Mouse (Mus musculus) lung, embryonic 15.5 days (tissue): ENCODE measurements at regions not wholly inside any gene's neighbourhood (a gene's known extent, or its start where the extent isn't known, plus 50 kb on each side); places are given as distances from the start of the nearest gene placed in this dataset.

Experiments
- ATAC-seq: fragments of 200-750 bp; cut with Nextera tagmentation; 2 replicates; pipeline ENCODE4 v1.8.0; 2017; ENCODE audit warnings: moderate number of reproducible peaks, borderline replicate concordance; ENCODE audit not compliant: low FRiP score, low TSS enrichment; ENCODE audit errors: extremely low read depth
- H3K27ac ChIP-seq: fragments of 300-500 bp; sonication (generic); 2 replicates; pipeline ENCODE4 v1.5.1; 2015; ENCODE audit warnings: moderate library complexity, mild to moderate bottlenecking, inconsistent platforms
- H3K27me3 ChIP-seq: fragments of 300-500 bp; sonication (generic); 2 replicates; pipeline ENCODE4 v1.6.1; 2015; ENCODE audit warnings: inconsistent platforms
- H3K36me3 ChIP-seq: fragments of 300-500 bp; sonication (generic); 2 replicates; pipeline ENCODE4 v1.6.1; 2015; ENCODE audit warnings: inconsistent platforms
- H3K4me1 ChIP-seq: fragments of 300-500 bp; sonication (generic); 2 replicates; pipeline ENCODE4 v1.6.1; 2015; ENCODE audit warnings: inconsistent platforms
- H3K4me2 ChIP-seq: fragments of 300-500 bp; sonication (generic); 2 replicates; pipeline ENCODE4 v1.6.1; 2015; ENCODE audit warnings: inconsistent platforms, mild to moderate bottlenecking, moderate library complexity
- H3K4me3 ChIP-seq: fragments of 300-500 bp; sonication (generic); 2 replicates; pipeline ENCODE4 v1.5.1; 2015; ENCODE audit warnings: mild to moderate bottlenecking, inconsistent platforms
- H3K9ac ChIP-seq: fragments of 300-500 bp; sonication (generic); 2 replicates; pipeline ENCODE4 v1.6.1; 2015; ENCODE audit warnings: inconsistent platforms
- H3K9me3 ChIP-seq: fragments of 300-500 bp; sonication (generic); 2 replicates; pipeline ENCODE4 v1.6.1; 2016; ENCODE audit warnings: inconsistent platforms
- WGBS: fragments of 180-500 bp; shearing (Covaris S2); methylation state at CpG from one replicate; pipeline ENCODE4 v1.1.7; 2015; 5-methylcytosine and 5-hydroxymethylcytosine counted together

DNA sequence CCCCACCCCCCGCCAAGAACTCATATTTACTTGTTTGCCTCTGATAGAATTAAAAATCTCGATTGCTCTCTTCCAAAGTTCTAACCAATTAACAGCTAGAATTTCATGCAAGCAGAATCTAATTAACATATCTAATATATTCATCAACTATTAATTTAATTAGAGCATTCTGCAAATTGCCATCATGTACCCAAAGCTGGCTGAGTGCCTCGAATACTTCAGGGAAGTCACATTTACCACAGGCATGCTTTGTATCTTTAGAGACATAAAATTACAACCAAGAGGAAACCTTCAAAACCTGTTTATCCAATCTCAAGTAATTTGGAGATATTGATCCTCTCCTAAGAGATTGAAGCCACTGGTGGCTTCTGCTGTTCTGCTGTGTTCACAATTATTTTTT, 401.6 kb upstream of the Nmur2 start:
- Histone ChIP-seq H3K4me2 (no peak overlapping the region), H3K9me3 (no peaks in the 10 kb centered on the region), H3K27ac (no peak overlapping the region), H3K4me1 (no peaks in the 10 kb centered on the region), H3K4me3 (no peak overlapping the region), H3K27me3 (no peaks in the 10 kb centered on the region), H3K36me3 (no peaks in the 10 kb centered on the region), H3K9ac (no peak overlapping the region)
- WGBS: 72% methylated on average over 3 of the region's 3 CpGs
- ATAC-seq: no peak

DNA sequence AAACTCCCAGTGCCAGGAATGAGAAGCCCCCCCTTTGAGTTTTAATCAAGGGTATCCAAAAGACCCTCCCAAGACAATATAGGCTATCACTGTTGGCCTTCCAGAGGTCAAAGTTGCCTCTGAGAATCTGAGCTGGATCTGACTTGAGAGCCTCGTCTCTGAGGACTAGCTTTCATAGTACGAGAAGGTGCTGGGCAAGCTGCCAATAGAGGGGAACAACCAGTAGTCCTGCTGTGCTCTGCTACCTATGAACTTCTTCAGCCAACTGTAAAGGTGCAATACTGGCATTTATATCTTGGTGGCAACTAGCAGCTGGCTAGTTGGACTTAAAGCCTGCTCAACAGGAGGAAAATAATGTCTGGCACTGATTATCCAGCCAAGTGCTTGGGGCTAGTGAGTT, 400.3 kb upstream of the Nmur2 start:
- no peak for ATAC-seq
- Histone ChIP-seq H3K4me2 (no peak overlapping the region), H3K27me3 (no peaks in the 10 kb centered on the region), H3K36me3 (no peaks in the 10 kb centered on the region), H3K4me1 (no peaks in the 10 kb centered on the region), H3K9me3 (no peaks in the 10 kb centered on the region), H3K27ac (no peak overlapping the region), H3K4me3 (no peak overlapping the region), H3K9ac (no peak overlapping the region)
- 33% methylated on average over 2 of the region's 2 CpGs for WGBS

DNA sequence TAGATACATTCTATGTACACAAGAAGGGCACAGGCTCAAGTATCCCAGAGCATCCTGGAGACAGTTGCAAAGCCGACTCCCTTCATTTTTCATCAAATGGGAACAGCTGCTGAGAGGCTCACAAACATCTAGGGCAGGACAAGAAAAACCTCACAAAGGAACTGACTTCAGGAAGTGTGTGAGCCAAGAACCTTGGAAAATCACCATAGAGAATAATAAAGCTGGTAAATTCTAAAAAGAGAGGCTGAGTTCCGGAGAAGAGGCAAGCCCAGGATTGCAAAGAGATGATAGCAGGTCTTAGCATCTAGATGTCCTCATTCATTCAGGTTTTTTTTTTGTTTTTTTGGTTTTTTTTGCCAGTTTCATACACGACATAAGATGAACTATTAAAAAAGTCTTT, 390.3 kb upstream of the Nmur2 start:
- Histone ChIP-seq H3K9ac (no peak overlapping the region), H3K27me3 (no peaks in the 10 kb centered on the region), H3K36me3 (no peaks in the 10 kb centered on the region), H3K9me3 (no peaks in the 10 kb centered on the region), H3K4me3 (no peak overlapping the region), H3K27ac (no peak overlapping the region), H3K4me2 (no peak overlapping the region), H3K4me1 (no peaks in the 10 kb centered on the region)
- no peak for ATAC-seq
- WGBS: 67% methylated on average over 3 of the region's 3 CpGs

DNA sequence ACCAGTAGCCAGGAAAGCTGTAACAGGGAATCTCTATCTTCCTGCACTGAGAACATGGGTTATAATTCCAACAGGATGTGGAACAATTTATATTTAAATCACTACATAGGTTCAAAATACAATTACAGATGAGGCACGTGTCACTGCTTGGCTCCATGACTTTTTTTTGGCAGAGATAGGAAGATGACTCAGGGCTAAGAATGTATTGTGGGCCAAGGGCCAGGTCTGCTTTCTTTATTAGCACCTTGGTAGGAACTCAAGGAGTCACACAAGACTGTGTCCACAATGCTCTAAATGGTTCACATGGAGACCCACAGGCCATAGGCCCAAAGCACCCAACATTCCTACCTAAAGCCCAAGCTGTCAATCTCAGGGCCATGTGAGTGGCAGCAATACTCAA, 344.0 kb upstream of the Nmur2 start:
- no peak overlapping the region for H3K27ac ChIP-seq
- ATAC-seq: no peak
- H3K36me3 ChIP-seq: no peaks in the 10 kb centered on the region
- no peaks in the 10 kb centered on the region for H3K27me3 ChIP-seq
- H3K4me2 ChIP-seq: no peak overlapping the region
- no peaks in the 10 kb centered on the region for H3K4me1 ChIP-seq
- WGBS: 24% methylated on average over 1 of the region's 1 CpGs
- no peak overlapping the region for H3K9ac ChIP-seq
- no peak overlapping the region for H3K4me3 ChIP-seq
- no peaks in the 10 kb centered on the region for H3K9me3 ChIP-seq

DNA sequence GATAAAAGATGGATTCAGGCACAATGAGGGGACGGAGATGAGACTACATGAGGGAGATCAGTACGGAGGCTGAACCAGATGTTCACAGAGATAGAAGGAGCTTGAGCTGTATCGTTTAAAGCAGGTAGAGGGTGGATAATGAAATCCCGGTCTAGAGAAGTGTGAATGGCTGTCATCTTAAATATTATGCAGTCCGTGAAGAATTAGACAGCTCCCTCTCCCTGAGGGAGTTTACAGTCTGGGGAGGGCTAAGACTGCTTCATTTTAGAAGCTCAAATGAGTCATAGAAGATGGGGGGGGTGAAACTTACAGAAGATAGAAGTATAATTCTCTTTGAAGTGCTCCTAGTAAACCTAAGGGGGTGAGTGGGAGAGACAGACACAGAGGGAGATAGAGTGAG, 336.7 kb upstream of the Nmur2 start:
- Histone ChIP-seq H3K27ac (no peak overlapping the region), H3K9me3 (no peaks in the 10 kb centered on the region), H3K4me1 (no peaks in the 10 kb centered on the region), H3K27me3 (no peaks in the 10 kb centered on the region), H3K36me3 (no peaks in the 10 kb centered on the region), H3K4me2 (no peak overlapping the region), H3K9ac (no peak overlapping the region), H3K4me3 (no peak overlapping the region)
- WGBS: 71% methylated on average over 5 of the region's 5 CpGs
- no peak for ATAC-seq

DNA sequence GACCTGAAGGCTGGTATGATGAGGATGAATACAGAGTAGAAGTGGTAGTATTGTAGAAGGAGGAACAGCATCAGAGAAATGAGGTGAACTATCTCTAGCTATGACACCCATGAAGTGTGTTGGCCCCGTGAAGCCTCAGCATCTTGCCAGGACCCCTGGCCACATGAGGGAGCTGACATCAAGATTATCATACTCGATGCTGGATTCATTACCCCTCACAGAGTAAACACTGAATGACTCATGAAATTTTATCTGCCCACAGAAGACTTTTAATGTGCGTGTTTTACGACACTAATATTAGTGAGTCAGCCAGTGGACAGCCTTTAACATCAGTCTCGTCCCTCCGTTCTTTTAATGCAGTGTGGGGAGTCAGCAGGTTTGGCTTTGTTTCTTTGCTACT, 333.5 kb upstream of the Nmur2 start:
- H3K9ac ChIP-seq: no peak overlapping the region
- no peak for ATAC-seq
- 52% methylated on average over 6 of the region's 6 CpGs for WGBS

DNA sequence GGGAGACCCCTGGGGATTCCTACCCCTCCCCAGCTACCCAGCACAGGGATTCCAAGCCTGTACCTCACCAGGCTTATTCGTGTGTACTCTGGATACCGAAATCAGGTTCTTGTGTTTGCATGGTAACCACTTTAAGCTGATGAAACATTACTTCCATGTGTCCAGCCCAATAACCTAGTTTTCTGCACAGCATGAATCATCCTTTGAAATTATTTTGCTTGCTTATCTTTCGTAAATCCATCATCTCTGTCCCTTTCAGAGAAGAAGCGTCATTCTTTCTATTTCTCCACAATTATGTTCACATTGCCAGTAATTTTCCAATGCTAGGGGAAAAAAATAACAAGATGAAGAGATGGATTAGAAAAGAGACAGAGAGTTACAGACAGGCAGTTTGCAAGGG, 332.8 kb upstream of the Nmur2 start:
- ATAC-seq: no peak
- WGBS: 63% methylated on average over 4 of the region's 4 CpGs

More for the DNA sequence above, 333.5 kb upstream of the Nmur2 start:
- Histone ChIP-seq H3K4me1 (no peaks in the 10 kb centered on the region), H3K9me3 (no peaks in the 10 kb centered on the region), H3K4me3 (no peak overlapping the region), H3K27ac (no peak overlapping the region), H3K36me3 (no peaks in the 10 kb centered on the region), H3K4me2 (no peak overlapping the region), H3K27me3 (no peaks in the 10 kb centered on the region)

DNA sequence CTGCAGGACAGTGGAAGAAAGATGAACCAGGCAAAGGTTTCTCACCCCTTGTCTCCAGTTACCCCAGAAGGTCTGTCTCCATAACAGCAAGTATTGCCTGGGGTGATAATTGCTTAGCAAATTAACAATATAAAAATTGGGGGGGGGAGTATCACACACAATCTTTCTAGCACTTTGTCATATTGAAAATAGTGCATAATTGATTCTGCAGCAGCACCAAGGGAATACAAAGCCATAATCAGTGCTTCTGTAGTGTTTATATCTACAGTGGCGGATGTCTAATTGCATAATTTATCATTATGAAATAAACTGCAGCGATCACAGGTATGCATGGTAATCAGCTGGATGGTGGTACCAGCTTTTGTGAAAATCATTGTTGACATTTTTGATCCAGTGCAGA, 316.9 kb upstream of the Nmur2 start:
- 70% methylated on average over 2 of the region's 2 CpGs for WGBS
- Histone ChIP-seq H3K36me3 (no peaks in the 10 kb centered on the region), H3K27me3 (no peaks in the 10 kb centered on the region), H3K27ac (no peak overlapping the region), H3K9me3 (no peaks in the 10 kb centered on the region), H3K4me2 (no peak overlapping the region), H3K4me3 (no peak overlapping the region), H3K4me1 (no peaks in the 10 kb centered on the region), H3K9ac (no peak overlapping the region)
- ATAC-seq: no peak

More for the DNA sequence above, 332.8 kb upstream of the Nmur2 start:
- Histone ChIP-seq H3K27ac (no peak overlapping the region), H3K36me3 (no peaks in the 10 kb centered on the region), H3K4me1 (no peaks in the 10 kb centered on the region), H3K4me2 (no peak overlapping the region), H3K9me3 (no peaks in the 10 kb centered on the region), H3K27me3 (no peaks in the 10 kb centered on the region), H3K9ac (no peak overlapping the region), H3K4me3 (no peak overlapping the region)

DNA sequence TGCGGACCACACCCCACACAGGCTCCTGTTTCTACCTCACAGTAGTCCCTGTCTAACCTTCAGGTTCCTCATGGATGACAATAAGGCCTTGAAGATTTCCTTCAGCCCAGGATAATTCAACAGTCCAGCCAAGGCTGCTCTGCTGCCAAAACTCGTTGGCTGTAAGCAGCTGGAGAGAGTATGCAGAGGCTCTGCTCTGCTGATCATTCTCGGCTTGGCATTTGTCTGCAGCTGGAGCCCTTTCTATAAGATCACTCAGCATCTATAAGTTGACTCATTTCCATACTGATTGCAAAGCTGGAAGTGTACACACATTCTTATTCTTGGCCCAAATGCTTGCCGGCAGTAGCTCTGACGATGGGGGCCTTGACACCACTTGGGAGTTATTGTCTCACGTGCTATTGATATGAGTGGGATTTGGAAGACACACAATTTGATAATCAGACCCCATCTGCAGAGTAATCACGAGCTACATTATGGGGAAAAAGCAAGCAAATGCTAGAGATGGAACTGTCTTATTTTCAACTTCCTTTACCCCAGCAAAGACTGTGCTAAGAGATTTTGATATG, 311.1 kb upstream of the Nmur2 start:
- Histone ChIP-seq H3K4me2 (no peak overlapping the region), H3K27me3 (no peaks in the 10 kb centered on the region), H3K4me3 (no peak overlapping the region), H3K36me3 (no peaks in the 10 kb centered on the region), H3K4me1 (no peaks in the 10 kb centered on the region), H3K9ac (no peak overlapping the region), H3K27ac (no peak overlapping the region), H3K9me3 (no peaks in the 10 kb centered on the region)
- WGBS: 39% methylated on average over 7 of the region's 7 CpGs
- ATAC-seq: peak; percentile 84

DNA sequence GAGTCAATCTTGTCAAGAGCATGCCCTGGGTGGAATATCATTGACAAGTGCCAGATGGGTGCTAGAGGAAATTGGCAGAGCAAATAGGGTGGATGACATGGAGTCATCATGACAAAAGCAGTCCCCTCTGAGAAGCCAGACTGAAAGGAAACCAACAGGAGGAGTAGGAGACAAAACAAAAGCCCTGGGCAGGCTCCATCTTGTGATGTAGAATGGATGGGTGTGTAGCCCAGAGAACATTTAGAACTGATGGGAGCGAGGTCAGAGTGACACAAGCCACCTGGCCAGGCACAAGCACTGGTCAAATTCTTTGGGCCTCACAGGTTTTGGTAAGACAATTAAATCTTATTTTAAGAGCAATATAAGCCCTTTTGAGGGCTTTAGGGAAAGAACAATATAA, 310.4 kb upstream of the Nmur2 start:
- no peak for ATAC-seq
- no peak overlapping the region for H3K4me2 ChIP-seq
- no peaks in the 10 kb centered on the region for H3K36me3 ChIP-seq
- no peak overlapping the region for H3K4me3 ChIP-seq
- peak overlapping the region; percentile 59; the same call in 1 of the 2 replicates for H3K27ac ChIP-seq
- H3K9ac ChIP-seq: no peak overlapping the region
- no peaks in the 10 kb centered on the region for H3K27me3 ChIP-seq
- H3K9me3 ChIP-seq: no peaks in the 10 kb centered on the region
- WGBS: 74% methylated on average over 1 of the region's 1 CpGs
- H3K4me1 ChIP-seq: no peaks in the 10 kb centered on the region

DNA sequence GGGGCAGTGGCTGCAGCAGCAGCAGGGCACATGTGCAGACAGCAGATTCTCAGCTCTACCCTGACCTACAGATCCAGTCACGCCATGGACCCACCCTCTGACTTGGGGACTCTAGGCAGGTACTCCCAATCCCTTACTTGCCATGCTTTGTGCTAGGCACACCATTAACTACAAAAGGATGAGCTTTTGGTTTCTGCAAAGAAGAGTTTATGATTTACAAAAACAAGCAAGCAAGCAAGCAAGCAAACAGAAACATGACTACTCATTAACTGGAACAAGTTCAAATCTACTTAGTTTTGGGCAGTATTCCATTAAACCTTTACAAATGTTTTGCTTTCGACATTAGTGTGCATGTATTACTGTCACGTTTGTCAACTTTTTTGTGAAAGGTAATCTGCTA, 309.0 kb upstream of the Nmur2 start:
- no peaks in the 10 kb centered on the region for H3K36me3 ChIP-seq
- H3K9ac ChIP-seq: no peak overlapping the region
- H3K4me2 ChIP-seq: no peak overlapping the region
- H3K4me1 ChIP-seq: no peaks in the 10 kb centered on the region
- ATAC-seq: no peak
- no peaks in the 10 kb centered on the region for H3K9me3 ChIP-seq
- H3K27ac ChIP-seq: no peak overlapping the region
- no peak overlapping the region for H3K4me3 ChIP-seq
- 73% methylated on average over 3 of the region's 3 CpGs for WGBS
- no peaks in the 10 kb centered on the region for H3K27me3 ChIP-seq

DNA sequence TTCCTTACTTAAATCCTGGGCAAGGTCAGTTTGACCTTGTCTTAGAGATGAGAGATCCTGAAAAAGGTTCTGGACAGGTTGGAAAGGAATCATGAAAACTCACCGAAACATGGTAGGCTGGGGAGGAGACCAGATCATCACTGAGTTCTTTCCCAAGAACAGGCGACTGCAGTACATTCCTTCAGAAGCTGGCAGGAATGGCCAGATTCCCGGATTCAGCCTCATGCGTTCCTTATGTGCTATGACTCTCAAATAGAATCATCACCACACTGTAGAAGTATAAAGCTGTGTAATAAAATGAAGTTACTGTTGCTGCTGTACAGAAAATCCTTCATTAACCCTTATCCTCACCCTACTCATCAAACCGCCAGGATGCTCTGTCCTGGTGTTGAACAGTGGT, 307.6 kb upstream of the Nmur2 start:
- WGBS: 86% methylated on average over 5 of the region's 5 CpGs
- Histone ChIP-seq H3K36me3 (no peaks in the 10 kb centered on the region), H3K9me3 (no peaks in the 10 kb centered on the region), H3K4me2 (no peak overlapping the region), H3K27ac (no peak overlapping the region), H3K27me3 (no peaks in the 10 kb centered on the region), H3K4me3 (no peak overlapping the region), H3K4me1 (no peaks in the 10 kb centered on the region), H3K9ac (no peak overlapping the region)
- no peak for ATAC-seq

DNA sequence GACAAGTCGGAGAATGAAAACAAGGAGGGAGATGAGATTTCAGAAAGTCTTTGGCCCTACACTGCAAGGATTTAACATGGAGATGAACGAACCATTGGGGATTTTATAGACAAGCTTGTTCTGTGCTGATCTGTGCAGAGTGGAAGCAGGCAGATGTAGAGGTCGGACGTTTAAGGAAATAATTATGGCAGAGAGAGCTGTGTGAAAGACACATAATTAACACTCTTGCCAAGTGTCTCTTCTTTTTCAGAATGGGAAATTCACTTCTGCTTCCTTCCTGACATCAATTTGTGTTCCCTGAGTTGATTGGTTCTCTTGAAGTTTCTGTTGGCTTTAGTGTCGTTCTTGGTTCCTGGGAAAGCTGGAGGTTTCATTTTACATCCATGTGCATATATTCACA, 302.3 kb upstream of the Nmur2 start:
- no peak overlapping the region for H3K4me3 ChIP-seq
- 72% methylated on average over 5 of the region's 5 CpGs for whole genome bisulfite sequencing
- no peaks in the 10 kb centered on the region for H3K4me1 ChIP-seq
- H3K36me3 ChIP-seq: no peaks in the 10 kb centered on the region
- no peak for ATAC-seq
- H3K9me3 ChIP-seq: no peaks in the 10 kb centered on the region
- no peak overlapping the region for H3K9ac ChIP-seq
- H3K27me3 ChIP-seq: no peaks in the 10 kb centered on the region
- H3K4me2 ChIP-seq: no peak overlapping the region
- H3K27ac ChIP-seq: no peak overlapping the region
